Mouse (Mus musculus) mature B cell (primary cell): ENCODE measurements around the gene E2f2.

Experiments
- in situ Hi-C: fragments of 300-500 bp; cut with MboI; formaldehyde crosslinking; loops from 2 replicates; pipeline ENCODE4 v1.14.3; 2019

E2f2 gene

DNA sequence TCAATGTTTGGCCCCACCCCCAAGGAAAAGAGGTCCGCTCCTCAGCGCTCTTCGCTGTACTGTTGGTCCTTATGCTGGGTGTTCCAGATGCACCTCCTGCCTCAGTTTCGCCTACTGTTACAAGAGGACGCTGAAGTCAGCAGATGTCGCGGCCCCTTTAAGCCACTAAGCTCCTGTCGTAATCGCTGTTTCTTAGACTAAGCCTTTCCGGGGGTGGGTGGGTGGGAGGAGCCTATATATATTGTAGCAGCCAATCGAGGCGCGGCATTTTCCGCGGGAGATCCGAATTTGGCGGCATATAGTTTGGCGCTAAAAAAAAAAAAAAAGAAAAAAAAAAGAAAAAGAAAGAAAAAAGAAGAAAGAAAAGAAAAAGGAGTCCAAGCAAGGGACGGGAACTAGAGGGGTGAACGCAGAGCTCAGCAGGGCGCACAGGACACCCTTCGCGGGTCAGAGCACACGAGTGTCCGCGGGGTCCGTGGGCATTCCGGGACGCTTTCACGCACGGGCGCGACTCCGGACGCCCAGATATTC, at the start of gene E2f2:
E2f2 (plus strand) TSS at position 384 of the 531 bp plus-strand sequence.
- in situ Hi-C loops = no loop called here

DNA sequence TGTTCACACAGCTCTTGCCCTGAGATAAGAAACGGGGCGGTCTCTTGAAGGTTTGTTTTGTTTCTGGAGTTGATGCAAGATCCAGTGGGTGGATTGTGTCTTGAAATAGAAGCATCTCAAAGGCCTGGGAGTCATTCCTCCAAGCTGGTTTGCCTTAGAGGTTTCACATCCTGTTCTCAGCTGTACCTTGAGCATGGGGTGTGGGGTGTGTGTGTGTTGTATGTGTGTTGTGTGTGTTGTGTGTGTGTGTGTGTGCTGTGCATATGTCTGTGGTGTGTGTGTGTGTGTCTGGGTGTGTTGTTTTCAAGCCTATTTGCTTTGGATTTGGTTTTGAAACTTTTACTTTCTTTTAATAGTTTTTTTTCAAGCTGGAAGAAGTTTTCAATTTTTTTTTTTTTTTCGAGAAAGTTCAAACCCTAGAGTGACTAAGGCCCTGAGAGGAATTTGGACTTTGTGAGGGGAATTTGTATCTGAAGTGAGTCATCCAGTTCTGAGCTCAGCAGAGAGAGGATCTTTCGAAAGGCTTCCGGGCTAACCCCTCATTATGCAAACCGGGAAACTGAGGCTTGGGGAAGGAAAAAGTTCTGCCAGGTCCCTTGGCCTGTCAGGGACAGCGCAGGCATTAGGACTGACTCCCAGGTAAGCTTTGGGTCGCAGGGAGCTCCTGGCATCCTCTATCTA, 48.9 kb upstream of the E2f2 start:
- in situ Hi-C loops = no loop called here

DNA sequence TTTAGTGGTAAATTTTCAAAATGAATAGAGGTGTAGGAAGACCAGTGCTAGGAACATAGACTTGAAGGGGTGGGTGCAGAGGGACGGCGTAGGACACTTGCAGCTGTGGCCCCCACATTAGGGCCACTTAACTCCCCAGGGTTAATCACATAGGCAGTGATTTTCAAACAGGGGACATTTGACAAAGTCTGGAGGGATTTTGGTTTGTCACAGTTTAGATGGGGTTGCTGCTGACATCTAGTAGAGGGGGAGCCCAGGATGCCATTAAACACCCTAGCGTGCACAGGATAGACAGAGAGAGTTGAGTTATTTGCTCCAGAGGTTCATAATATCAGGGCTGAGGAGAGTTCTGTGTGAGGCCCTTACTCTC, 48.4 kb upstream of the E2f2 start:
- in situ Hi-C loops = no loop called here

DNA sequence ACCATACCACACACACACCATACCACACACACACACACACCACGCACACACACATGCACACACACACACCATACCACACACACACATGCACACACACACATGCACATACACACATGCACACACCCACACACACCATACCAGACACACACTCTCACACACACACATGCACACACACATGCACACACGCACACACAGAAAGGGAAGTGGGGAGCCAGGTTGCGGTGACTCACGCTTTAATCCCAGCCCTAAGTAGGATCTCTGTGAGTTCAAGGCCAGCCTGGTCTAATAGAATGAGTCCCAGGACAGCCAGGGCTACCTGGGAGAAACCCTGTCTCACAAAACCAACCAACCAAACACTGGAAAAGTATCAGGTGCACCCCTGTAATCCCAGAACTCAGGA, 47.6 kb upstream of the E2f2 start:
- in situ Hi-C loops = no loop called here

DNA sequence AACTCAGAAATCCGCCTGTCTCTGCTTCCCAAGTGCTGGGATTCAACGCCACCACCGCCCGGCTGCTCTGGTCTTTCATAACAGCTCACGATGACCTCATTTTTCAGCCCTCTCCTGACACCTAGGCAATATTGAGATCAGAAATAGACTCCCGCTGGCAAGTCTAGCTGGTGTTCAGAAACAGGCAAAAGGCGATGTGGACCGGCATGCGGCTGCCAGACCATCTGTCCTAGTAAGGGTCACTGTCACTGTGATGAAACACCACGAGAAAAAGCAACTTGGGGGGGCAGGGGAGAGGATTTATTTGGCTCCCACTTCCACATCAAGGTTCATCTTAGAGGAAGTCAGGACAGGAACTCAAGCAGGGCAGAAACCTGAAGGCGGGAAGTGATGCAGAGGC, 46.7 kb upstream of the E2f2 start:
- in situ Hi-C loops = no loop called here

DNA sequence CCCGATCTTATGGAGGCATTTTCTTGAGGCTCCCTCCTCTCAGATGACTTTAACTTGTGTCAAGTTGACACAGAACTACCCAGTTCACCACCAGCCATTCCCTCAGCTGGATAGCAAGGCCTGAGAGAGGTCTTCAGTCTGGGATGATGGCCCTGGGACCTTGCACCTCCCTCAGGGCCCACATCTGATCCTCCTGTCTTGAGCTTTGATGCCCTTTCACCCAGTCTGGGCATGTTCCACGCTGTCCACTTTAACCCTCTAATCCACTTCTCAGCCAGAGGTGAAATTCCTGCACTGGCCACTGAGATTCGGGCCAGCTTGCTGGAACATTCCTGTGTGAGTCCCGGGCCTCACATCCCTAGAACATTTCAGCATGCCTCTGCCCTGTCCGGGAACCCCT, 46.2 kb upstream of the E2f2 start:
- in situ Hi-C loops = no loop called here

DNA sequence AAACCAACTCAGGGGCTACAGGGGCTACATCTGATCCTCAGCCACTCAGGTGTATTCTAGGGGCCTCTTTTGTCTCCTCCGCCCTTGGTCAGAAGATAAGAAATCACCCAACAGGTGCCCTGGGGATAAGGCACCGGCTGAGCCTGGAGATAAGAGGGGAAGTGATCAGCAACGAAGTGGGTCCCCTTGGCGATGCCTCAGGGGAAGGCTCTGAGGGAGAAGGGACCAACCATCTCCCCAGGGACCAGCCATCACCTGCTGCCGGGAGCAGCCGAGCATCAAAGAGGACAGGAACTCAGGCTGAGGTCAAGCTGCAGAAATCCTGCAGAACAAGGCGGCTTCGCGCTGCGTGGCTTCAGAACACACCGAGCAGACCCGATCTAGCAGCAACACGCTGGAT, 44.5 kb upstream of the E2f2 start:
- in situ Hi-C loops = no loop called here

DNA sequence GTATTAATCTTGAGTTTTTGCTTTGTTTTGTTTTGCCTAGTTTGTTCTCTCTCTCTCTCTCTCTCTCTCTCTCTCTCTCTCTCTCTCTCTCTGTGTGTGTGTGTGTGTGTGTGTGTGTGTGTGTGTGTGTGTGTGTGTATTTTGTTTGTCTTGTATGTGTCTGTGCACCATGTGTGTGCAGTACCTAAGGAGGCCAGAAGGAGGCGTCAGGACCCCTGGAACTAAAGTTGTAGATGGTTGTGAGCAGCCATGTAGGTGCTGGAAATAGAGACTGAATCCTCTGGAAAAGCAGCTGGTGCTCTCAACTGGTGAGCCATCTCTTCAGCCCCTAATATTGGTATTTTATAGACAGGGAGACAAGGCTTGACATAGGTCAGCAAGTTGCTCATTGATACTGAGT, 42.4 kb upstream of the E2f2 start:
- in situ Hi-C loops = no loop called here

DNA sequence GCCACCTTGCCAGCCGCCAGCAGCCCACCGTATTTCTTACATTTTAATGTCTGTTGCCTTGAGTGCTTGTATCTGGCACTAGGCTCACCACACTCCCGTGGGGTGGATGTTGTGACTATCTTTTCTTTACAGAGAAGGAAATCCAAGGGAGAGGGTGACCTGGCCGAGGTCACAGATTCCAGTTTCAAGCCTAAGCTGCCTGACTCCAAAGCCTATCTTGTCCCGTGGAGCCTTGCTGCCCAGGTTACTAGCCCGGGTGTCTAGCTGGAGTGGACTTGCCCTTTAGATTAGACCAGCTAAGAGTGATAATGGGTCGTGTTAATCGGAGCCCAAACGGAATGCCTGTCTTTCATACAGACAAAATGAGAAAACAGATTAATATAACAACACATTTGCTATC, 38.4 kb upstream of the E2f2 start:
- in situ Hi-C loops = no loop called here

DNA sequence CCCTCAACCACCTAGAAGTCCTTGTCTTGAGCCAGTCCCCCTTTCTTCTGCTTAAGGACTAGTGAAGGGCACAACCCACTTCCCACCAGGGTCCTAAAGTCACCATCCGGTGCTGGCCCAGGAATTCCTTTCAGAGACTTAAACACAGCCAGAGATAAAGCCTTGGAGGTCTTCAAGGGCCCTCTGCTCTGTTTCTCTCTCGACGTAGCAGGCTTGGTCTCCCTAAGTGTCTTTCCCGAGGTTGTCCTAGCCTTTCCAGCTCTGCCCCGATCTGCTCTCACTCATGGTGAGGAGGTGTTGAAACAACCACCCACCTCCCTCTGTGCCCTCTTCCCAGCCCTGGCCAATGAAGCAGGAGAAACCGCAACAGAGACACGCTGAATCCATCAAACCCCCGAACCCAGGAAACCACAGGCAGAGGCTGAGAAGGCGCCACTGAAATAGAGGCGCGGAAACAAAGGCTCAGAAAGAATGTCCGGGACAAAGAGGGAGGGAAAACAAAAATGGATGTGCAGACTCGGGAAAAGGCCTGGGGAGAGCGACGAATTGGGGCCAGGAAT, 37.7 kb upstream of the E2f2 start:
- in situ Hi-C loops = no loop called here

DNA sequence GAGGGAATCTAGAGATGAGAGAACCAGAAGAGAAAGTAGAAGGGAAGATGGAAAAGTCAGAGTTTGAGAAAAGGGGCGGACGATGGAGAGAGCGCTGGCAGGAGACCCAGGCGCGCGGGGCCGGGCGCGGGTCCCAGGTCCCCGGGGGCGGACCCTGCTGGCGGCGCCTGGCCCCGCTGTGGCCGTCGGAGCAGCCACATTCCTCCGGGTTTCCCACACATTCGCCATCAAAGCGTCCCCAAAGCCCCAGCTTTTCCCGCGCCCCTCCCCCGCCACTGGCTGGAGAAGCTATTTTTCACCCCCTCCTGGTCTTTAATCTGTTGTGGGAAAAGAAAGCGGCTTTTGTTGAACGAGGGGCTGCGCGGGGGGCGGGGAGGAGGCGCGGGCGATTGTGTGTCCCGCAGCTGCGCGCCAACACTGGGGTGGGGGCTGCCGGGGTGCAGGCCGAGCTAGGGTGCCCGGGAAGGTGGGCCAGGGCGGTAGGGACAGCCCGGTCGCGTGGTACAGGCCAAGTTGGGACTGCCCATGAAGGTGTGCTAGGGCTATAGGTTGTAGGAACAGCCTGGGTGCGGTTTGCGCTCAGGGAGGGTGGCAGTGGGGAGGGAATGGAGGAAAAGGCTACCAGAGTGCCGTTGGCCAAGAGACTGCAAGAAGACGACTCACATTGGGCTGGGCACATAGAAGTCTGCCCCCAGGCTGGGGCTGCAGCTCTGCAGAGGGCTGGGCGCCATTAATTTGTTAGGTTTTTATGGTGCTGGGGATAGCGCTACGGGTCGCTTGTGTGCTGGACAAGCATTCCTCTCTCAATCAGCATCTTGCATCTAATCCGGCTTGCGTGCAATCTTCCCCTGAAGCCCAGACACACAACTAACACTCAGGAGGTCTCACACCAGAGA, 37.0 kb upstream of the E2f2 start:
- in situ Hi-C loops = no loop called here

DNA sequence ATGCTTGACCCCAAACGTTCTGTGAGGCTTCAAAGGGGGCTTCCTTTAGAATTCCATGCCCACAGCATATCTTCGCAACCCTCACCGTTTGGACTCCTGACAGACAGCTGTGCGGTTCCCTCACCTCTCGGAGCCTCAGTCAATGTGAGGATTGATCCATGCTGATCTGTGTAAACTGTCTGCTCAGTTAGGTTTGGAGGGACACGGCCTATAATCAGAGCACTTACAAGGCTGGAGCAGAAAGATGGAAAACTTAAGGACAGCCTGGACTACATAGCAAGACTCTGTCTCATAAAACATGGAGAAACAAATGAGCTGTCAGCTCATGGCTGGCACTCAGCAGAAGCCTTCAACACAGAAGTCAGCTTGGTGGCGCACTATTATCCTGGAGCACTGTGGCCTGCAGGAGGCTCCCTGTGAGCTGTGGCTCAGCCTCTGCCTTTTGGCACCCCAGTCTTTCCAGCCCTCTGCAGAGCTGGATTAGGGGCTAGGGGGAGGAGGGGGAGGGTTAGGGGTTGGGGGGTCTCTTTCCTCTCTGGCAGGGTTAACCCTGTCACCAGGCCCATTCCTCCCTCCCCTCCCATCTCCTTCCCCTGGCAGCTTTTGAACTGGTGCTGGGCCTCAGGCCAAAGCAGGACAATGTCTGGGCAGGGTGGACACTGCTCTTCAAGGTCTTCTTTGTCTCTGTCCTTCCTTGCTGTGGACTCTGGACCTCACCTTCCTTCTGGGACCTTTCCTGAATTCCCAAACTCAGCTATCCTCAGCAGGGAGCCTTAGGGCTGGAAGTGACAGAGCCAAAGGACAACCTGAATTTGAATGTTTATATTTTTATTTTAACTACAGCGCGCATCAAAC, 36.1 kb upstream of the E2f2 start:
- in situ Hi-C loops = no loop called here

DNA sequence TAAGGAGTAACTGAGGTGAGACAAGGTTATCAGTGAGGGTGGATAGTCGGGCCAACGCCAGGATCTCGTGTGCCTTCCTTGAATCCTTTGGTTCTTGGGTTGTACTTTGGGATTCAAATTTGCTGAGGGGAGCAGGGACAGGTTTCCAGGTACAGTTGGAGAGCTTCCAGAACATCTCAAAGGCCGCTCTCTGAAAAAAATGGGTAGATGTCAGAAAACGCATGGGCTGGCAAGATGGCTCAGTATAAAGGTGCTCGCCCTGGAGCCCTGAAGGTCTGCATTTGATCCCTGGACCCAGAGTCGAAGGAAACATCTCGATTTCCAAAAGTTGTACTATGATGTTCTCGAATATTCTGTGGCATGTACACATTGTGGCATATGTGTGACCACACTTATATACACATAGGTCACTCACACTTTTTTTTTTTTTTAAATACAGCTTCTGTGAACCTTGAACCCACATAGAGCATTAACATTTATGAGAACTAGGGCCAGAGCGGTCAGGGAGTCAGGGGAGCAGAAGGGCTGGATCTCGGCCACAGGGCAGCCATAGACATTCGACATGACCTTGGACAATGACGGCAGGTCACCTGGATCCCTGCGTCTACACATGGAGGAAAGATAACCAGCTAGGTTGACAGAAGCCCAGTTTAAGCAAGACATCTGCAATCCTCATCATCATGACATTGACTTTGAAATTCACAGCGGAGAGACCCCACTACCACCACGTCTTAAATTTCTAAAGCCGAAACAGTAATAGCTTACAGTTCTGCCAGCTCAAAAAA, 32.7 kb upstream of the E2f2 start:
- in situ Hi-C loops = no loop called here

DNA sequence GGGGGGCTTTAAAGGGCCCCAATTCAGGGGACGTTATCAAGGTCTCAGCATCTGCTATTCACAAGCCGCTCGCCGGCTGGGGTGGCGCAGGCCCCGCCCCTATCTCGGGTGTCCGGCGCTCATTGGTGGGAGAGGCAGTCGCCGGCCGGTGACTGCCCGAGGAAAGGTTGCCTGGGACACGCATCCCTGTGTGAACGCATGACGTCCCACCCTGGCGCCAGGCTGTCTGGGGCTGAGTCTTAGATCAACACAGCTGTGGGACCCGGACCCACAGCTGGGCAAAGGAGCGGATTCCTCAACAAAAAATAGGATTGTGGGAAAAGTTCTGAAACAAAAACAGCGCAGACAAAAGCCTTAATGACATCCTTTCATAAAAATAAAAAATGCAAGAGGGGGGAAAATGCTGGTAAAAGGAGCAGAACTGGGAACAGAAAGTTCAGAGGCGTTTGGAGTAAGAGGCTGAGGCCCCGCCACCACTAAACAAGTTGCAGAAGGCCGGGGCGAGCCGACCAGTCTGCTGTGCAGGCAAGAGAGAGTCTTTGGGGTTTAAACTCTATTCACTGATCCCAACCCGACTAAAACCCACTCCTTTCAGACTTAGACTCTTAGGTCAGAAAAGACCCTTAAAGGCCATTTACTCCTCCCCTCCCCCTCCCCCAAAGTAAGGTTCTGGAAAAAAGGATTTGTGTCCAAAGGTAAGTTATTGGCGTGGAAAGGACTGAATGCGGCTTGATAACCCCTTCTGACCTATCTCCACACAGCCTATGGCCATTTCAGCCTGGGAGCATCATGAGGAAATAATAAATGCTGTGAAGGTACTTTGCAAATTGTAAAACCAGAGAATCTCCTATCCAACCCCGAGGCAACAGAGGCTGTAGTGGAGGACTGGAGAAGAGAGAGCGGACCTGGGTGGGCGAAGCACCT, 31.6 kb upstream of the E2f2 start:
- in situ Hi-C loops = no loop called here

DNA sequence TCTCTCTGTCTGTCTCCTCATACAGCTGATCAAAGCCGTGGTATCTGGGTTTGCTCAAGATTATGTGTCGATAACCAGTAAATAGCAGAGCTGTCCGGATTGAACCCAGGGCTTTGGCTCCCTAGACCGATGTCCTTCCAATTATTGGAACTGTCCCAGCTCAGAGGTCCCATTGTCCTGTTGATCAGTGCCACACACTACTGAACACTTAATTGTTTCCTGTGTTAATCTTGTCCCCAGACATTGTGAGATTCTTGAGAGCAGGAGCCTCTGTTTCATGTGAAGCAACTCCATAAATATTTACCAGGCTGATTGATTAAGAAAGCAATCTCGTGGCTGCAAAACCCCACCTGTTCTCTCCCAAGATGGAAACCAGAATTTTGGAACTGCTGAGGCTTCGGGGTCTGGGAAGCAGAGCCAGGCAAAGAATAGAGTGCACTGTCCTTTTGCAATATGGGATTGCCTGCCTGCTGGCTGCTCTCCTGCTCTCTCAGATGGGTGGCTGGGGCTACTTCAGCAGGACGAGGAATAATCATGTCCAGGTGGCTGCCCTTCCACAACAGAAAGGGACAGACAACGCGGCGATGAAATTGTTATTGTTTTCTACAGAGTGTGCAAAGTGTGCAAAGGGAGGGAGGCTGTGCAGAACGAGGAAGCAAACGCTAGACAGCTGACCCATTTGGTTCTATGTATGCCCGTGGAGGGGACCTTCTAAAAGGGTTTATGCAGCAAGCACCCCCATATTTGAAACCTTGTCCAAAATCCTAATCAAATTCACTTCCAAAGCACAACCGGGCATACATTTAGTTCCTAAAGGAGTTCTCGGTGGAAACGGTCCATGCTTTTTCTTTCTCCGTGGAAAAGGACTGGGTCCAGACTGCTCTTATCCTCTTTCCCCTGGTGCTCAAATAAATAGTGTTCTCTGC, 29.7 kb upstream of the E2f2 start:
- in situ Hi-C loops = no loop called here

DNA sequence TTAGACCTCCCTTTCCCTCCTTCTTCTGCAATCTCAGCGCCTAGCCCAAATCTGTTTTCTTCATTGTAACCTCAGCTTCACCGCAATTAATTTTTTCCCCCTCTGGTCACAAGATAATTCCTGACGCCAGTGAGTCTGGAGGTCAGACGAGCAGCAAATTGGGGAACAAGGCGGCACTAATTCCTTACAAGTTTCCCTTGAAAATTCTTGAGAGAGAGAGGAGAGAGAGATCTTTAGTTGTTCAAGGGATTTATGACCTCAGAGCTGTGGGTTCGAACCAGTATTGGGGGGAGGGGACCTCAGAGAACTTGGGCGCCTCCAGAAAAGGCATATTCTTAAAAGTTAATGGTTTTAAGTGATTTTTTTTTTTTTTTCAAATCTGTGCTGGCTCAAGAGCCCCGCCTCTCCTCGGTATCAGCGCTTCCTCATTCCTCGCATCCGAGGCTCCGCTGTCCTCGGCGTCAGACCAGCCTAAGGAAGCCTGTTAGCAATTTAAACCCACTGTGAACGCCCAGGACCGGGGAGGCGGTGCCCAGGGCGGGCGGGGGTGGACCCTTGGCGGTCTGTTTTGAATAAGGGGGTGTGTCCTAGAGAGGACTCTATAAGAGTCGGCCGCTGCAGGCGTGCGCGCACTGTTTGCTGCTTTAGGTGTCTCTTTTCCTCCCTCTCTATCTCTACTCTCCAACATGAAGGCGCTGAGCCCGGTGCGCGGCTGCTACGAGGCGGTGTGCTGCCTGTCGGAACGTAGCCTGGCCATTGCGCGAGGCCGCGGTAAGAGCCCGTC, 28.8 kb upstream of the E2f2 start, which contains the start of gene Id3:
Id3 (plus strand) TSS at position 305 of the 784 bp plus-strand sequence.
- in situ Hi-C loops = no loop called here

DNA sequence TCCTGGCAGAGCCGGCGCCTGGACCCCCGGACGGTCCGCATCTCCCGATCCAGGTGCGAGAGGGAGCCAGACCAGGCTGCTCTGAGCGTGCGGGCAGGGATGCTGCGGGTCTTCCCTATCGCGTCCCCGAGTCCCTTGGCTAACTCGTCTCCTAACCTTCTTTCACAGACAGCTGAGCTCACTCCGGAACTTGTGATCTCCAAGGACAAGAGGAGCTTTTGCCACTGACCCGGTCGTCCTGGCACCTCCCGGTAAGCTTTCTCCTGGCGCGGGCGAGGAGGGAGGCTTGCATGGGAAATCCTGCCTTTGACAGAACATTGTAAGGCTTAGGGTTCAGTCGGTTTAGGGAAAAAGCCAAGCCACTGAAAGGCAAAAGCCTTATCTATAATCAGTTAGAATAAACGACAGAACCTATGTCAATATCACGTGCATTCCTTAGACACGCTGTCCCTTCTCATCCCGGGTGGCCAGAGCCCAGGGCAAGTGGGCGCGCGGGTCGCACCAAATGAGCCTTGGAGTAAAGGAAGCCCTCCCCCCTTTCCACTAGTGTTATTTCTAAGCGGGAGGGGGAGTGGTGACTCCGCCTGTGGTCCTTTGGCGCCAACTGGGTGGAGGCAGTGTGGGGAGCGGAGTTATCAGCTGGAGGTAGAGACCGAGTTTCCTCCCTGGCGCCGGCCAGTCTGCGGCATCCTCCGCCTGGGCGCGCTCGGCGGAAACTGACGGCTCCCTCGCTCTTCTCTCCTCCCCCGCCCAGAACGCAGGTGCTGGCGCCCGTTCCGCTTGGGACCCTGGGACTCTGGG, 27.9 kb upstream of the E2f2 start:
- in situ Hi-C loops = no loop called here
